Mouse (Mus musculus) left cerebral cortex, adult 8-10 months (tissue): ENCODE data around the gene Jpt2. TPM values are rescaled to one million over a fixed set of nuclear protein-coding genes. Genes with fewer than 3 reads are reported as not detected.
"Not testable (repeated sequence)": the region's sequence is repeated elsewhere in the genome, so short reads cannot be mapped to it uniquely, and the experiment has no call there.

Experiments
- DNase-seq, 2 experiments: peaks; one replicate each; pipeline ENCODE4 v3.0.0; 2022; ENCODE audit warnings: low spot score in 2 of 2
- total RNA-seq, 4 experiments: library from RNA; stranded (reverse); gene quantifications; 2 replicates each; pipeline ENCODE4 v1.2.4; 2022

The Jpt2 gene
- 1 to 10 TPM; 5.4 to 7.7 (median 7.0) TPM for total RNA-seq

GRCm38 (mm10) chr17:24960135-24960851 lies at the start of gene Jpt2:
Jpt2 (minus strand) TSS chr17:24960689.
- peak; percentile 90 to 97 for DNase-seq

- DNase-seq, result no peak
Measured at GRCm38 (mm10) chr17:25007480-25007879, 47.0 kb upstream of the Jpt2 start.

GRCm38 (mm10) chr17:25005102-25005501 lies 44.6 kb upstream of the Jpt2 start:
- DNase-seq, result no peak

DNA sequence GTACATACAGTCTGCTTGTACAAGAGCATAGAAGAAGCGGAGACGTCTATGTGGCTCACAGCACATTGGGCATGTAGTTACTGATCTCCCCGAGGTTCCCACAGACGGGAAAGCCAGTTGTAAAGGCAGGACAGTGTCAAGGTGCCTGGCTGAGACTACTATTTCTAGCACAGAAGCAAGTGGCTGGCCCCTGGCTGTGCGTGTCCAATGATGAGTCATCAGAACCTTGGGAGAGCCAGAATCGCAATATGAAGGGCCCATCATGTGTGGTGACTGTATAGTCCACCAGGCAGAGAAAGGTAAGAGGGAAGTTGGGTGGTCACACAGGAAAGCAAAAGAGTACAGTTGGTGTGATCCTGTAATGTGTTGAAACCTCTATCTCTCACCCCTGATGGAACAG lies 34.2 kb upstream of the Jpt2 start:
- no peak for DNase-seq

- DNase-seq, result peak in 1 of 2 experiments; percentile 71
Measured at GRCm38 (mm10) chr17:24987221-24987620, 26.7 kb upstream of the Jpt2 start.

GRCm38 (mm10) chr17:24960852-24961715 lies 595 bp upstream of the Jpt2 start:
- DNase-seq, result no peak

- DNase-seq, result no peak
Measured at GRCm38 (mm10) chr17:24959371-24959770, 1.1 kb downstream of the Jpt2 start.

DNA sequence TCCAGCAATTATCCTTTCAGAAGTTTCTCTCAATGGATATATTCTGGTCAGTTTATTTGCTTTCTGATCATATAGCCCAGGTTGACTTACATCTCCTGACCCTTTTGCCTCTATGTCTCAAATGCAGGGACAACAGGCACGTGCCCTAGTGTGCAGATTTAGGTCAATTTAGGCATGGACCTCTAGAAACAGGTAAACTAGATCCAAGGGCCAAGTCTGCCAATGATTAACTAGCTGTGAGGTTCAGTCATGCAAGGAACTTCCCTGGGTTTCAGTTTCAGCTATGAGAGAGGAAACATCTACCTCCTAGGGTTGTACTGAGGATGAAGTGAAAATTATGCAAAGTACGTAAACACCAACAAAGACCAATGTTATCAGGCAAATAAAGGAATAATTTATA lies 7.2 kb downstream of the Jpt2 start:
- no peak for DNase-seq

DNA sequence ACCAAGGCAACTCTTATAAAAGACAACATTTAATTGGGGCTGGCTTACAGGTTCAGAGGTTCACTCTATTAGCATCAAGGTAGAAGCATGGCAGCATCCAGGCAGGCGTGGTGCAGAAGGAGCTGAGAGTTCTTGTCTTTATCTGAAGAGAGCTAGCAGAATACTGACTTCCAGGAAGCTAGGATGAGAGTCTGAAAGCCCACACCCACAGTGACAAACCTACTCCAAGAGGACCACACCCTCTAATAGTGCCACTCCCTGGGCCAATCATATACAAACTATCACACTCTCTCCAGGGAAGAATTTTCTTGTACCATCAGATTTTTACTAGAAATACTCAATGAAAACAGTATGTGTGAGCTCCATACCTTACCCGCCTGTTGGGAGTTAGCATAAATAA lies 9.8 kb downstream of the Jpt2 start:
- DNase-seq, result no peak

- no peak for DNase-seq
Measured at GRCm38 (mm10) chr17:24948204-24948603, 12.3 kb downstream of the Jpt2 start.

GRCm38 (mm10) chr17:24943589-24943988 lies 16.9 kb downstream of the Jpt2 start:
- DNase-seq, result not testable (repeated sequence)

DNA sequence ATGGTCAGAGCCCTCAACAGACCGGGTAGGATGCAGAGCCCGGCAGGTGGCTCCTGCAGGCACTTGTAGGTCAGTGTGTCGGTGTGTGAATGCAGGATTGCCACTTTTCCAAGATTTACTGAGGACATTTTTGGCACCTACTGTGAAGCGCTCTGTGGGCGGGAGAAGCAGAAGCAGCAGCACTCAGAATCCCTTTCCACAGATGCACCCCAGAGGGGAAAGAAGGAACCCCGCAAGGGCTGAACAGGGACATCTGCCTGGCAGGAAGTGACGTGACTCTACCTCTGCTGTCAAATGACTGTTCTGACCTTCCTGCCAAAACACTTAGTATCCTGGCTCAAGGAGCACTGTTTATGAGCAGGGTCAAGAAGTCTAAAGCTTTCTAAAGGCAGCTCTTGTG lies 17.5 kb downstream of the Jpt2 start:
- DNase-seq, result peak; percentile 23 to 75

DNA sequence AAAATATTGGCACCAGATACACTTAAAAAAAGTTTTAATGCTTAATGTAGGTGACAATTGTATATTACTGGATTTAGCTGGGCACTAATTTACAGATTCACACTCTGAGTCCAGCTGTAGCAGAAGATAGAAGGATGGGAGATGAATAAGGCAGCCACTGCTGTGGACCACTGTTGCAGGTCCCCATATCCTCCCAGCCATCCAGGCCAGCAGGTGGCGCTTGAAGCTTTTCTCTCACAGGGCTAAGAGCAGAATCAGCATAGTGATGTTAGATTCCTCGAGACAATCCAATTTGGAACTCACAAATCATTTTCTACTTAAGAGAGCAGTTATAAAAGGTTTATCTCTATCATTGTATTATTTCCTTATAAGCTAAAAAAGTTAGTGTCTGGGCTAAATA lies 18.0 kb downstream of the Jpt2 start:
- DNase-seq, result peak; percentile 21 to 23

GRCm38 (mm10) chr17:24937266-24937665 lies 23.2 kb downstream of the Jpt2 start:
- DNase-seq, result no peak

DNA sequence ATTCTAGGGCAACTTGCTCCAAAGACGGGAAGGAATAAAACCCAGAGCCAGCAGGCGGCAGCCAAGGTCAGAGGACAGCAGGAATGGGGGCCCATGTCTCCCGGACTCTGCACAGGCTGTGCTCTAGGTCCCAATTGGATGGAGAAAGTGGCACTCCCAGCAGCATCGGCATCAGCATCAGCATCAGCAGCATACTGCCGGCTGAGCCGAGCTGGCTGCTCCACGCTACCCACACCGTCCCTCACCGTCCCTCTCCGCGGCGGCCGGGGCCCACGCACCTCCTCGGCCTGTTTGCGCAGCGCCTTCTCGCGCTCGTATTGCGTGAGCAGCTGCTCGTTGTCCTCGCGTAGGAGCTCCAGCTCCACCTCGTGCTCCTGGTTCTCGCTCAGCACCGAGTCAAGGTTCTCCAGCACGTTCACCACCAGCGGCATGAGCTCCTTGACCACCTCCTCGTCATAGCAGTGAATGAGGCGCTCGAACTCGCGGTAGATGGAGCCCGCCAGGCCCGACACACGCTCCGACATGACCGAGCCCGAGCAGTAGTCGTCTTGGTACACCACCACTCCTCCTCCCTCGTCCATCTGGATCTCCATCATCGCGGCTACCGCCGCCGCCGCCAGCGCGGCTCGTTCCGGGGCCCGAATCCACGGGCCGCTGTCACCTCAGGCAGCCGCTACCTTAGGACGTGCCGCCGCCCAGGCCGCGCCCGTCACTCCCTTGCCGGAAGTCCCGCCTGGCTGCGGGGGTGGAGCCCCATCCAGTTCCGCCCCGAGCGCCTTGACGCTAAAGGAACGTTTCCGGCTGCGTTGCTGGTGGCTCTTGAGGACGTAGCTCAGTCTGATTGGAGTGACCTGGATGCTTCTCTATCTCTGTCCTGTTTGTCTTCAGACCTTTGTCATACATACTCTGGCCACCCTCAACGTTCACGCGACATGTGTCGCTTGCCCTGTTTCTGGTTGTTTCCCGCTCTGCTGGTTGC lies 23.9 kb downstream of the Jpt2 start, which contains the start of gene Mapk8ip3:
Mapk8ip3 (minus strand) TSS at position 719 of the 979 bp plus-strand sequence.
- DNase-seq, result peak; percentile 90 to 95

DNA sequence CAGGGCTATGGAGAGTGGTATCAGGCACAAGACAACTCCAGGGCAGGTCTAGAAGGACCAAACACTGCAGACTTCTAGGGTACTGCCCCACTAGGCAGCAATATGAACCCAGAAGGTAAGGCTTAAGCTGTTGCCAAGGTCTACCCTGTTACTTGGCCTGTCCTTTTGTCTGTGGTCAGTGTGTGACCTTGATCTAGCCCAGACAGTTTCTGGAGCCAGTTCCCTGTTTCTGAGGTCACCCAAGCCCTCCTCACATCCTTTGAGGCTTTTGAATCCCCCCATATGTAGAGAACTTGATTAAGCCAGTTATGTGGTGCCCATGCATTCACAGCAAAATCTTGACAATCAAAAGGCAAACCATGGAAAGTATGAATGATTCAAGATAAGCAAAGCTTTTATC lies 24.8 kb downstream of the Jpt2 start:
- DNase-seq, result no peak

DNA sequence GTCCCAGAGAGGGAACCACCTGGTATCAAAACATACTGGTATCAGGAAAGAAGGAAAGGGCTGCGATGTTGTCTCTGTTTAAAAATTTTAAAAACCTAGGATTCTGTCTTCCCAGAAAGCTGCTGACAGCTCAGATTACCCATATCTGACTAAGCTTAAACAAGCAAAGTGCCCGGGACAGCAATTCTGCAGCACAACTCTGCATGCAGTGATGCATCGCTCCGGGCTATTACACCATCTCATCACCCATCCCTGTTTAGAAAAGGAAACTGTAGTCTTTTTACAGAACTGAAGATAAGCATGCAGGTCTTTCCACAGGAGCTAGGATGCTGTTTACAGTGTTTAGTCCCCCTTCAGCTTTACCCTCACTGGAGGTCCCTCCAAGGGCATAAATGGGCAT lies 25.6 kb downstream of the Jpt2 start:
- DNase-seq, result no peak

- DNase-seq, result no peak
Measured at GRCm38 (mm10) chr17:24933163-24933562, 27.3 kb downstream of the Jpt2 start.

- no peak for DNase-seq
Measured at GRCm38 (mm10) chr17:24932431-24932830, 28.1 kb downstream of the Jpt2 start.

DNA sequence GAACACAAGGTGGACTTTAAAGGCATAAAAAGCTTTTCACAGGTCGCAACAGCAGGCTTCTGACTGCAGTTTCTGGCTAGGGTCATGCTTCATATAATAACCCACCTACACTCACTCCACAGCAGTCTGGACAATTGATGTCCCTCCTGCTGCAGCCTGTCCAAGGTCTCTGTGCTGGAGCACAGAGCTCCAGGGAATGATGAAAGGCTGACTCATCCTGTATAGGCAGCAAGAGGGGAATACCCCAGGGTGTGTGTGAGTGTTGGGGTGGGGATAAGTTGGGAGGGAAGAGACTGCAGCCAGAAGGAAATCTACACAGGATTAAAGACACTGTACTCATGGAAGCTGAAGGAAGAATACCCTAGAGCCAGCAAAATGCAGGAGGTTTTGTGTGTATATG lies 31.0 kb downstream of the Jpt2 start:
- DNase-seq, result no peak

DNA sequence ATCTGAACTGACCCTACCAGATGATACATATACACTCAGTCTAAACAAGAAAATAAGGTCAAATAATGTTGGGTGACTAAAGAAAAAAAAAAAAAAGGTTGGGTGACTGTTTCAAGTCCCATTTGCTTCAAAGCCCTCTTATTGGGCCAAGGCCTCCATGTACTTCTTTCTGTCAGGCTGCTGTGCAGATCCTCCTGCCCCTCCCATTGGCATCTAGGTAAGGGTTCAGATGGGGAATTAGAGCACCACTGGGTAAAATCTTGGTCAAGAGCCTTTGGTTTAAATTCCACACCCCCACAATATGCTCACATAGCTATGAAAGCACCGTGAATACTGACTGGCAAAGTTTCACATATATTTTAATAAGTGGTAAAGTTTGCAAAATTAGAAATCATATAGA lies 37.2 kb downstream of the Jpt2 start:
- no peak for DNase-seq
